Mouse (Mus musculus): ENCODE results near the gene Fat4.

- no peak for TF ChIP-seq GATA1 (IDR thresholded peaks at IDR 0.05; ENCODE audit: low read length)
- no peak for TF ChIP-seq TAL1 (IDR thresholded peaks at IDR 0.05; ENCODE audit: low read length)
These were observed 70.4 kb downstream of the Fat4 start for GRCm38 (mm10) chr3:38957186-38957585.

Measured in erythroblast, embryonic 14.5 days (primary cell).